Mouse (Mus musculus) megakaryocyte, embryonic 14.5 days (primary cell): ENCODE results near the gene Ago3. TPM values are rescaled to one million over a fixed set of nuclear protein-coding genes. Genes with fewer than 3 reads are reported as not detected.

Experiments
- H3K27me3 ChIP-seq: replicated peaks from 2 replicates; pipeline ENCODE3; 2012; ENCODE audit warnings: inconsistent platforms
- H3K36me3 ChIP-seq: replicated peaks from 2 replicates; pipeline ENCODE3; 2012; ENCODE audit warnings: low read length, inconsistent platforms, mixed read lengths
- H3K4me1 ChIP-seq: 2 replicates; pipeline ENCODE4 v1.6.1; 2012; ENCODE audit warnings: inconsistent platforms
- H3K4me3 ChIP-seq: replicated peaks from 2 replicates; pipeline ENCODE3; 2012; ENCODE audit warnings: moderate library complexity, mild to moderate bottlenecking, inconsistent platforms
- H3K9me3 ChIP-seq: 2 replicates; pipeline ENCODE4 v1.6.1; 2012; ENCODE audit warnings: inconsistent platforms
- FLI1 ChIP-seq: IDR thresholded peaks from 2 replicates; pipeline ENCODE4 v1.6.1; 2012; ENCODE audit warnings: low read length, inconsistent platforms, mixed read lengths
- GATA1 ChIP-seq: IDR thresholded peaks from 3 replicates; pipeline ENCODE4 v1.6.1; 2012; ENCODE audit warnings: mixed read lengths, low read length, inconsistent platforms, borderline replicate concordance
- polyA plus RNA-seq: library from polyadenylated mRNA; stranded (reverse); fragments of >175 nt; gene quantifications from 2 replicates; pipeline ENCODE4 v1.2.3, GENCODE M21; 2012; ENCODE audit warnings: low replicate concordance; ENCODE audit not compliant: insufficient read depth

Gene Ago3
- polyA plus RNA-seq, 1 experiment = 0.02 TPM

DNA sequence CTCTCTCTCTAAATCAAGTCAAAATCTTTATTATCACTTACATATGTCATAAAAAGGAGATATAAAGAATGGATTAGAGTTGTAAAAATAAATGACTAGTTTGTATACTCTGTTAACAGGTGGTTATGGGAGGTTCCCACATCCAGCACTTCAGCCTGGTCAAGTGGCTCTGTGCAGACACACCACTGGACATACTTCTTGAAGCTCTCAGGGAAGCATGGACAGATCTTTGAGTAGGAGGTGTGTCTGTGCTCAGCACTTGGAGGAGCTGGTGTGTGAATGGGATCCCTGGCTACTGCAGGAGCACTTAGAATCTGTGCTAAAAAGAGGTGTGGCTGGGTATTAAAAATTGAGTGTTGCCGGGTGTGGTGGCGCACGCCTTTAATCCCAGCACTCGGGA lies 99.1 kb downstream of the Ago3 start:
- Histone ChIP-seq H3K4me1 (peaks cover 10% of the 10 kb centered on the region), H3K4me3 (no peak overlapping the region), H3K9me3 (no peaks in the 10 kb centered on the region), H3K36me3 (peaks cover 4% of the 10 kb centered on the region), H3K27me3 (peaks cover 5% of the 10 kb centered on the region)
- no peak for TF ChIP-seq FLI1
- TF ChIP-seq GATA1 = no peak

DNA sequence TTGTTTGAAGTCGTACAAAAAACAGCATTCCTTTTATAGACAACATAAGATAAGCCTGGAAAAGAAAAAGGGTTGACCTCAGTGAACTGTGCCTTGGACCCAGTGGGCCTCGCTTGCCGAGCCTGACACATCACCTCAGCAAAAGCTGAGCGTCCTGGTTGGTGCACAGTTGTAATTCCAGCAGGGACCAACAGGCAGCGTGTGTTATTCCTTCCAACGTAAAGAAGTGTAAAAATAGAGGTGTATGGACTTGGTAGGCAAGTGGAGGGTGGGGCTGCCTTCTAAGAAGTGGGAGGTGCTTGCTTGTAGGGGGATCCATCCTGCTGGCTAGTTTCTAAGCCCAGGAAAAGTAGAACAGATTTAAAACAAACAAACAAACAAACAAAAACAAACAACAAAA lies 103.3 kb downstream of the Ago3 start:
- Histone ChIP-seq H3K4me3 (no peak overlapping the region), H3K36me3 (no peaks in the 10 kb centered on the region), H3K9me3 (no peaks in the 10 kb centered on the region), H3K4me1 (peaks cover 23% of the 10 kb centered on the region), H3K27me3 (peaks cover 26% of the 10 kb centered on the region)
- TF ChIP-seq GATA1 = no peak
- no peak for TF ChIP-seq FLI1

DNA sequence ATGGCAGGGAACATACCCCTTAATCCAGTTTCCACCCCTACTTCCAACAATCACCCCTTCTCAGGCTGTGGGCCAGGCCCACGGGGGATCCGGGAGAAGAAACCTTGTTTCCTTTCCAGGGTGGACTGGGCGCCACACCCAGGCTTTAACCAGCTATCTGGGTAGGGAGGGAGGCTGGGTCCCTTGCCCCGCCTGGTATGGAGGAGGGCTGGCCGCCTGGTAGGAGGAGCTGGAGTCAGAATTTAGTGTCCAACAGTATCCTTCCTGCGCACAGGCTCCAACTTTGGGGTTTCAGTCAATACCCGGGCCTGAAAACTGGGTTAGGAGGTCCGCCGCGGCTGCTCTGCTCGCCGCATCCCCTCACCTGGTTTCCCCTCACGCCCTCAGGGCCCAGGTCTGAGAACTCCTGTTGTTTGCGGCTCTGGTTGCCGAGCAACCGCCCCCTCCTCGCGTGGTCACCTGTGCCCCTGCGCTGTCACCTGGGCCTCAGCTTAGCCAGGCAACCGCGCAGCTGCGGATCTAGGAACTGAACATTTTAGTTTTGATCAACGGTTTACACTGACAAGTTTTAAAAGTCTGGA lies 104.0 kb downstream of the Ago3 start, which contains the start of gene Tekt2:
TSS of gene Tekt2 (minus strand) at position 408 of the 581 bp plus-strand sequence.
- Histone ChIP-seq H3K4me3 (peak within 1 kb of the TSS; percentile 67), H3K27me3 (peaks cover 26% of the 10 kb centered on the region), H3K9me3 (no peaks in the 10 kb centered on the region), H3K36me3 (no peaks in the 10 kb centered on the region), H3K4me1 (peaks cover 29% of the 10 kb centered on the region)
- TF ChIP-seq GATA1 = no peak
- TF ChIP-seq FLI1 = no peak

GRCm38 (mm10) chr4:126324861-126325260 lies 104.5 kb downstream of the Ago3 start:
- TF ChIP-seq FLI1 (no peak), GATA1 (no peak)
- peaks cover 2% of the 10 kb centered on the region for H3K36me3 ChIP-seq
- peaks cover 26% of the 10 kb centered on the region for H3K27me3 ChIP-seq
- H3K4me1 ChIP-seq = peaks cover 34% of the 10 kb centered on the region
- H3K4me3 ChIP-seq = no peak overlapping the region
- H3K9me3 ChIP-seq = no peaks in the 10 kb centered on the region

GRCm38 (mm10) chr4:126322646-126323045 lies 106.7 kb downstream of the Ago3 start:
- Histone ChIP-seq H3K36me3 (peaks cover 24% of the 10 kb centered on the region), H3K4me3 (no peak overlapping the region), H3K9me3 (no peaks in the 10 kb centered on the region), H3K4me1 (peaks cover 39% of the 10 kb centered on the region), H3K27me3 (peaks cover 26% of the 10 kb centered on the region)
- TF ChIP-seq FLI1 (no peak), GATA1 (no peak)

GRCm38 (mm10) chr4:126321854-126322511 lies 107.4 kb downstream of the Ago3 start:
- peaks cover 23% of the 10 kb centered on the region for H3K27me3 ChIP-seq
- H3K9me3 ChIP-seq = no peaks in the 10 kb centered on the region
- peak overlapping the region; percentile 99 for H3K4me3 ChIP-seq
- peaks cover 30% of the 10 kb centered on the region for H3K36me3 ChIP-seq
- peaks cover 41% of the 10 kb centered on the region for H3K4me1 ChIP-seq
- TF ChIP-seq FLI1 = no peak
- TF ChIP-seq GATA1 = no peak

DNA sequence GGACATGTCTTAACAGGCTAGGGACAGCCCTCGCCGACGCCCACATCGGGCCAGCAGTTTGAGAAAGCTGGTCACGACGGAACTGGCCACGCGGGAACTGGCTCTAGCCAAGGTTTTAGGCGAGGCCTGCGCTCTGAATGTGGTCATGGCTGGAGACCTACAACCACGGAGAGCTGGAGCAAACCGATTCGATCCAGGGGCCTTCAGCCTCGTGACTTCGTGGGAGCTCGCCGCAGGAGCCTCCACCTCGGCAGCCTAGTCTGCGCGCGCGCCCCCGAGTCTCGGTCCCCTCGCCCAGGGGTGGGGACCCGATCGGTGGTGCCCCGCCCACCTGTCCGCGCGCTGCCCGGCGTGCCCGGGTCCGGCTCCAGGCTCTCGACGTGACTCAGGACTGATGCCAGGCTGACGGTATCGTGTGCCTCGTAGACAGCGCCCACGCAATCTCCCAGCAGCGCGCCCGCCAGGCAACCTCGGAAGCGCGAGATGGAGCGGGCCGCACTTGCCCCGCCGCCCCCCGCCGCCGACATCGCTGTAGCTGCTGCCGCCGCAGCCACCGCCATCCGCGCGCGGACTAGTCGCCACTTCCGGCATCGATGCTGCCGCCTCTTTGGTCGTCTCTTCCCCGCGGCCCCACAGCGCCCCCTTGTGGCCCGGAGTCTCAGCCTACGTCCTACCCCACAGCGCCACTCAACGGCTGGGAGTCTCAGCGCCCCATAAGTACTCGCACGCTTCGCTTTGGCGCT lies 108.1 kb downstream of the Ago3 start, which contains the start of gene Adprhl2:
TSS of gene Adprhl2 (minus strand) at position 593 of the 743 bp plus-strand sequence.
- H3K36me3 ChIP-seq = peaks cover 37% of the 10 kb centered on the region
- H3K9me3 ChIP-seq = no peaks in the 10 kb centered on the region
- peak within 1 kb of the TSS; percentile 99 for H3K4me3 ChIP-seq
- TF ChIP-seq FLI1 (peak; percentile 57; the same call in 1 of the 2 replicates), GATA1 (no peak)
- H3K4me1 ChIP-seq = peaks cover 44% of the 10 kb centered on the region
- H3K27me3 ChIP-seq = peaks cover 23% of the 10 kb centered on the region

DNA sequence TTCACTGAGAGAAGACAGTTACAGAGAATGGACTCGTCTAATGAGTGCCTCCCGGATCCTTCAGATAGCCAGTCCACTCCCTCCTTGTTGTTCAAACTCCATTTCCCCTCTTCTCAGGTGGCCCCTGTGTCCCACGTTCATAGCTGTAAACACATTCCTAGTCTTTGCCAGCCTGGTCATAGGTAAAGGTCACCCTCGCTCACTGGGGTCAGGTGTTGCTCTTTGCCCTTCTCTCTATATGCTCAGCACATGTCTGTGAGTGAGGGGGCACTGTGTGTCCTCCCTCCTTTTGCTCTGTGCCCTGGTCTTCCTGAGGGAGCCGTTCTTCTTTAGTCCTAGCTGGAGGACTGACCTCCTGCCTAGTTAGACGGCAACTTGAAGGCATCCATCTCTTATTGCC lies 109.5 kb downstream of the Ago3 start:
- no peak for TF ChIP-seq FLI1
- no peaks in the 10 kb centered on the region for H3K9me3 ChIP-seq
- H3K27me3 ChIP-seq = peaks cover 20% of the 10 kb centered on the region
- peak overlapping the region; percentile 51 for H3K4me3 ChIP-seq
- H3K4me1 ChIP-seq = peaks cover 44% of the 10 kb centered on the region
- peaks cover 51% of the 10 kb centered on the region for H3K36me3 ChIP-seq

DNA sequence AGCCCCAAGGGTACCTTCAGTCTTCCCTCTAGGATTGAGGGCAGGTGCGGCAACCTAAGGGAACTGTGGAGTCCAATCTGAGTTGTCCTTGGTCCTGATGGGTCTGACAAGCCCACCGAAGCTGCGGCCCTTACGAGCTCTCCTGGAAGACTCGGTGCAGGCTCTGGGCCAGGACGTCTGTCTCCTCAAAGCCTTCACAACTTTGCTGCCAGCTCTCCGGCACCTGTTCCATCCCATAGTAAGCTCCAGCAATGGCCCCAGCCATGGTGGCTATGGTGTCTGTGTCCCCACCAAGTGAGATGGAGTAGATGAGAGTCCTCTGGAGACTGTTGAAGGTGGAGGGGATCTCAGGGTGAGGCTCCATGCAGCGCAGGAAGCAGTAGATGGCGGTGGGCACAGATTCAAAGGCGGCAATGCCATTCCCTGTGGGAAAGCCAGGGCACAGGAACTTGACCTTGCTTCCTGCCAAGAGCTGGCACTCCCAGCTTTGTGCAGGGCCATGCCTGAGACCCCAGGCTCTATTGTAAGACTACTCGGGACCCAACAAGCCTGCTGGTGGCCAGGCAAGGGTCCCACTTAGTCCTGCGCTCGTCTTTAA lies 112.8 kb downstream of the Ago3 start:
- Histone ChIP-seq H3K36me3 (peaks cover 57% of the 10 kb centered on the region), H3K27me3 (peaks cover 3% of the 10 kb centered on the region)

DNA sequence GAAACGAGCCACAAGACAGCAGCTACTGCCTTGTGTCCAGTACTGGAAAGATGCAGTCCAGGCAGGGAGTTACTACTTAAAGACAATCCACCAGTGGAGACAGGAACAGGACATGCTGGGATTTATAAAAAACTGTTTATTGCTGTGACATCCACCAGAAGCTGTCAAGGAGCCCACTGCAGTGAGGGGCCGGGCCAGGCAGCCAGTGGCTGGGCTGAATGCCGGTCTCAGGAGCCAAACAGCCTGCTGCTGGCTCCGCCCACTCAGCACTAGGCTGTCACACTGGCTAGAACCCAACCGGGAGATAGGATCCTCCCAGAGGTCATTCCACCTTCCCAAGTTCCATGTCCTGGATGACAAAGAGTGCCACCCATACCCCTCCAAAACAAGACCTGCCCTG lies 113.4 kb downstream of the Ago3 start:
- no peak overlapping the region for H3K4me3 ChIP-seq
- peaks cover 66% of the 10 kb centered on the region for H3K4me1 ChIP-seq
- H3K36me3 ChIP-seq = peaks cover 57% of the 10 kb centered on the region
- H3K27me3 ChIP-seq = peaks cover 4% of the 10 kb centered on the region
- no peaks in the 10 kb centered on the region for H3K9me3 ChIP-seq
- TF ChIP-seq FLI1 (no peak), GATA1 (no peak)

More for the DNA sequence above, 112.8 kb downstream of the Ago3 start:
- TF ChIP-seq GATA1 (no peak), FLI1 (no peak)
- peaks cover 67% of the 10 kb centered on the region for H3K4me1 ChIP-seq
- no peaks in the 10 kb centered on the region for H3K9me3 ChIP-seq
- no peak overlapping the region for H3K4me3 ChIP-seq
